Mouse (Mus musculus) E14TG2a.4 (cell line): ENCODE results near the gene Elavl4.

Experiments used
- H3K27me3 ChIP-seq: 2 replicates; pipeline ENCODE4 v1.6.1; 2014; ENCODE audit warnings: low read length, control low read depth; ENCODE audit not compliant: insufficient read depth
- H3K36me3 ChIP-seq: 2 replicates; pipeline ENCODE4 v1.6.1; 2014; ENCODE audit warnings: low read length, control low read depth; ENCODE audit not compliant: insufficient read depth
- H3K4me1 ChIP-seq: replicated peaks from 2 replicates; pipeline ENCODE4 v1.6.1; 2014; ENCODE audit warnings: low read depth, low read length, control low read depth
- H3K4me3 ChIP-seq: replicated peaks from 2 replicates; pipeline ENCODE4 v1.5.1; 2014; ENCODE audit warnings: mild to moderate bottlenecking, low read length
- H3K9me3 ChIP-seq: 2 replicates; pipeline ENCODE4 v1.6.1; 2014; ENCODE audit warnings: low read length, control low read depth
- CTCF ChIP-seq: conservative IDR thresholded peaks from 2 replicates; pipeline ENCODE4 v1.5.1; 2014; ENCODE audit warnings: low read length
- NANOG ChIP-seq: IDR thresholded peaks from 2 replicates; pipeline ENCODE4 v1.6.1; 2014; ENCODE audit warnings: borderline replicate concordance, low read length, mixed read lengths
- POU5F1 ChIP-seq: IDR thresholded peaks from 2 replicates; pipeline ENCODE4 v1.6.1; 2014; ENCODE audit warnings: low read length, borderline replicate concordance

Elavl4 gene

DNA sequence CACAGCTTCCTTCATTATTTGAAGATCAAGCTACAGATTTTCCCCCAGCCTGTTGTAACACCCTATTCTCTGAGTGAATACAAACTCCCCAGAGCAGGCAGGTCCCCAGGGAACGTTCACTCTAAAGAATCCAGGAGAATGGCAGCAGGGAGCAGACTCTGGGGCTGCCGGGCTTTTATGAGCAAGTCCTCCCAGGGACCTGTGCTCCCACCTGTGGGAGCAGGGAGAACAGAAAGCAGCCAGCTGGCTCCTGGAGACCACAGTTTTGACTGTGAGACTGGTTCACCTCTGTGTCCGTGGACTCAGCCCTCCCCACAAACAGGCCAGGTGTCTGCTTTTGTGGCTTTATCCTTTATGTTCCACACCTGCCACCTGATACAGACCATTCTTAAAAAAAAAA lies 134.2 kb downstream of the Elavl4 start:
- TF ChIP-seq CTCF (no peak), NANOG (no peak), POU5F1 (no peak)
- Histone ChIP-seq H3K9me3 (no peaks in the 10 kb centered on the region), H3K4me1 (no peaks in the 10 kb centered on the region), H3K4me3 (no peak overlapping the region), H3K36me3 (no peaks in the 10 kb centered on the region), H3K27me3 (no peaks in the 10 kb centered on the region)

DNA sequence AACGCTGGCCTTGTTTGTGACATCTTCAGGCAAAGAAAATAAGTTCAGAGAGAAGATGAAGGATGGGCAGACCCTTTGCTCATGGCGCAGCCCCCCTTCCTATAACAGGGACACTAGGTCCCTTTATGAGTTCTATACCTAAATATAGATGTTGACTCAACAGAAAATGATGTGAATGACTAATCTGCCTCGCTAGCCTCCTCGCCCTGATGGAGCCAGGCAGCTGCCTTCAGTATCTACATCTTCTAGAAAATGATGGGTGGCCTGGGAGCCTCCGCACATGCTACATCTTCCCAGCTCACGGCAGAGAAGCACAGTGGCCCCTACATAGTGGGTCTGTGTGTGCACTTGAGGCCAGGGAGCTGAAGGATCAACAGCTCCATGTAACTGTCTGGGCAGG lies 137.2 kb downstream of the Elavl4 start:
- H3K4me3 ChIP-seq: no peak overlapping the region

DNA sequence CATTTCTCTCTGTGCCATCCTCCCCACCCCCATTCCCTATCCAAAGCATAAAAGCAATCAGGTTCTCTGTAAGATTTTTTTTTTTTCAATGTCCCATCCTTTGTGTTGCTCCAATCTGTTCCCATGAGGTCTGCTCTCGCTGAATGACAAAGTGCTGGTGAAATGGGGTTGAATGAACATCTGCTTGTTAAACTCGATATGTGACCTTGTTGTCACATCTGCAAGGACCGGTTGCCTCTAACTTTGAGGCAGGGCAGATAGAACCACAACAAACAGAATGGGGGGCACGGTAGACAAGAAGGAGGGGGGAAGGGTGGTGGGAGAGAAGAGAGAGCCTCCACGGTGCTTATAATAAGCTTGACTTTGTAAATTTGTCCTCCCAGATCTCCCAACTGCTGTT lies 138.0 kb downstream of the Elavl4 start:
- no peaks in the 10 kb centered on the region for H3K27me3 ChIP-seq
- no peak for TF ChIP-seq CTCF
- no peak for TF ChIP-seq NANOG
- TF ChIP-seq POU5F1: no peak
- H3K36me3 ChIP-seq: no peaks in the 10 kb centered on the region
- no peaks in the 10 kb centered on the region for H3K9me3 ChIP-seq
- no peak overlapping the region for H3K4me3 ChIP-seq
- no peaks in the 10 kb centered on the region for H3K4me1 ChIP-seq

More for the DNA sequence above, 137.2 kb downstream of the Elavl4 start:
- Histone ChIP-seq H3K27me3 (no peaks in the 10 kb centered on the region), H3K9me3 (no peaks in the 10 kb centered on the region), H3K36me3 (no peaks in the 10 kb centered on the region), H3K4me1 (no peaks in the 10 kb centered on the region)
- no peak for TF ChIP-seq CTCF
- no peak for TF ChIP-seq POU5F1
- no peak for TF ChIP-seq NANOG

DNA sequence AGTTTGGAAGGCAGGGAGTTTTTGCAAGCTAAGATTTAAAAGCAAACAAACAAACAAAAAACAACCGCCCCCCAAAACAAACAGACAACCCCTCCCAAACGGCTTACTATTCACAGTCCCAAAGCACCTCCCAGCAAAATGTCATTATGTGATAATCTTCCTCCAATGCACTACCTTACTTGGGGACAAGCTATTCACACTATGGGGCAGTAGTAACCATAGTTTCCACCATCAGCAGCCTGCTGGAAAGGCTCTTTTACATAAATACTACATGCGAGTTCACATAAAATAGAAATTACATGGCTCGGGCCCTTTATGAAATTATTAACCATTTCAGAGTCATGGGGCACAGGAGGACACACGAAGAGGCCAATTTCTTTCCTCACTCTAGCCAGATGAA lies 141.5 kb downstream of the Elavl4 start:
- no peak for TF ChIP-seq NANOG
- no peak for TF ChIP-seq POU5F1
- no peak for TF ChIP-seq CTCF
- Histone ChIP-seq H3K9me3 (no peaks in the 10 kb centered on the region), H3K36me3 (no peaks in the 10 kb centered on the region), H3K4me3 (no peak overlapping the region), H3K27me3 (no peaks in the 10 kb centered on the region), H3K4me1 (no peaks in the 10 kb centered on the region)

DNA sequence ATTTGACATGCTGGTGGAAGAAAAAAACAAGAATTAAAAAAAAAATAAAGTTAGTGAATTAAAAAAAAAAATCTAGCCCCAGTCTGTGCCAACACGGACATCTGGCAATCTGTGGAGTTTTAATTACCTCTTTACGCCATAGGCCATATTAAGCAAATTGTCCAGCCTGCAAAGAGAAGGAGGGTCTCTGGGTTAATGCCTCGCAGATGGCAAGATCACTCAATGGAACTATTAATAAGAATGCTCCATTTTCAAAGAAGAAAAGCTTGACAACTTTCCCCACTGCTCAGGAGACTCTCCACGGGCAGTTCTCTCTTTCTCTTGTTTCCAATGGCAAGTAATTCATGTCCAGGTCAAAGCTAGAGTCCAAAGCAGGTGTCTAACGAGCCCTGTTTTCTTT lies 142.1 kb downstream of the Elavl4 start:
- H3K9me3 ChIP-seq: no peaks in the 10 kb centered on the region
- H3K4me3 ChIP-seq: no peak overlapping the region
- no peaks in the 10 kb centered on the region for H3K27me3 ChIP-seq
- no peaks in the 10 kb centered on the region for H3K4me1 ChIP-seq
- no peaks in the 10 kb centered on the region for H3K36me3 ChIP-seq
- TF ChIP-seq POU5F1 (no peak), NANOG (no peak), CTCF (no peak)

DNA sequence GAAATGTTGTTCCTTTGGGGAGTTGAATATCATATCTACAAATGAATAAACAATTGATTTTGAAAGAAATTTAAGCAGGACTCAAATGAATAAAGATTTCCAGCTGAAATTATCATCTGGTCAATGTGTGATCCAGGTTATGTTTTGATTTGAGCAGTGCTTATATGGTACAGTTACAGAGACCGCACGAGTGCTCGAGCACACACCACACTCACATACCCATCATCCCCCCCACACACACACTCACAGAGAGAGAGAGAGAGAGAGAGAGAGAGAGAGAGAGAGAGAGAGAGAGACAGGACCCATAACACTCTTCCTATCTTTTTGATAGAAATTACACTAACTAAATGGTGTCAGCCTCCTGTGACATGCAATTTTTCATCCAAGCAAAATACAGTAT lies 150.0 kb downstream of the Elavl4 start:
- Histone ChIP-seq H3K4me3 (no peak overlapping the region), H3K4me1 (no peaks in the 10 kb centered on the region), H3K27me3 (no peaks in the 10 kb centered on the region), H3K9me3 (0 out of 2 replicates have a peak, but pooled peaks cover 5% of the 10 kb centered on the region), H3K36me3 (no peaks in the 10 kb centered on the region)
- no peak for TF ChIP-seq POU5F1
- TF ChIP-seq CTCF: no peak
- TF ChIP-seq NANOG: no peak

DNA sequence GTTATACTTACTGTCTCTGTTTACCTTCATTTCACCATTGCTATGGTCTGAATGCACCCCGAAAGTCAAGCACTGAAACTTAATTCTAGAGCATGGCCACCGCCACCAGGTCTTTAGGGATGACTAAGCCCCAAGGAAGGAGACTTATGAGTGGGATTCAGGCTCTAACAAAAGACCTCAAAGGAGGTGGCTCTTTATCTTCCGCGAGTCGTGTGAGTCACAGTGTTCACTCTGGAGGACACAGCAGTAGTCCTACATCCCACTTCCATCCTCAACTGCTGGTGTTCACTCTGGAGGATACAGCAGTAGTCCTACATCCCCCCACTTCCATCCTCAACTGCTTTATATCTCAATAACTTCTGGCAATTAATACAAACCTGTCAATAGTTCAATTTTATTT lies 151.8 kb downstream of the Elavl4 start:
- TF ChIP-seq CTCF: no peak
- no peak overlapping the region for H3K4me3 ChIP-seq
- H3K36me3 ChIP-seq: no peaks in the 10 kb centered on the region
- no peaks in the 10 kb centered on the region for H3K27me3 ChIP-seq
- H3K4me1 ChIP-seq: no peaks in the 10 kb centered on the region
- 0 out of 2 replicates have a peak, but pooled peaks cover 5% of the 10 kb centered on the region for H3K9me3 ChIP-seq

DNA sequence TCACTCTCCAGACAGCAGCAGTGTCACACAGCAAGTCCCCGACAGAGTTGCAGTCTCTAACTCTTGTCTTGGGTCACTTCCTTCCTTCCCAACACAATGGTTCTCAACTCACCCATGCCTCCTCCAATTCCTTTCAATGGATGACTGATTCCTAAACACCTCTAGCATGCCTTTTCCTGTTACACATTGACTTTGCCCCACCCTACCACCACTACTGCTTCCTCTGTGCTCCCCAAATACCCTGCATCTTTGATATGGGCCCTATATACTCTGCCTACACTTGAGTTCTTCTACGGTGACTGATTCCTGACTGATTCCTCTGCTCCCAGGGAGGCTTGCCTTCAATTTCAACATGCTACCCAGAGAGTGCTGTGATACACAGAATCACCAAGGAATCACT lies 153.1 kb downstream of the Elavl4 start:
- no peaks in the 10 kb centered on the region for H3K27me3 ChIP-seq
- H3K9me3 ChIP-seq: 0 out of 2 replicates have a peak, but pooled peaks cover 5% of the 10 kb centered on the region
- no peak for TF ChIP-seq CTCF
- TF ChIP-seq POU5F1: no peak
- no peak for TF ChIP-seq NANOG
- no peaks in the 10 kb centered on the region for H3K4me1 ChIP-seq
- H3K36me3 ChIP-seq: no peaks in the 10 kb centered on the region
- no peak overlapping the region for H3K4me3 ChIP-seq

DNA sequence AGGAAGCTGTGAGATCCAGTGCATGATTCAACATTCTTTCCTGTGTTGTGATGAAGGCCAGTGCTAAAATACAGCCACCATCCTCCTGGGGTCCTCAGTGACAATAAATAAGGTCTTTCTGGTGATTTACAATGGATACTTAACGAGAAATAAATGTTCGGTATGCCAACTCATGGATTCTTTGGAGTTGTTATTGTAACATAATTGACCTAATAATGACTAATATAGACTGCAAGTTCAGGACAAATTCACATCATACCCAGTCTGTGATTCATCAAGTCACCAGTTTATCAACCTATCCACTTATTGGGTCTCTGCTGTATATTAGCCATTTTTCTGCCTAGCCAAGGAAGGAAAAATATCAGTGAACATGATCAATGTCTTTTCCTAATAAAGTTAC lies 174.4 kb downstream of the Elavl4 start:
- Histone ChIP-seq H3K27me3 (no peaks in the 10 kb centered on the region), H3K4me3 (no peak overlapping the region), H3K4me1 (no peaks in the 10 kb centered on the region), H3K36me3 (no peaks in the 10 kb centered on the region), H3K9me3 (no peaks in the 10 kb centered on the region)
- no peak for TF ChIP-seq POU5F1
- no peak for TF ChIP-seq CTCF
- TF ChIP-seq NANOG: no peak

DNA sequence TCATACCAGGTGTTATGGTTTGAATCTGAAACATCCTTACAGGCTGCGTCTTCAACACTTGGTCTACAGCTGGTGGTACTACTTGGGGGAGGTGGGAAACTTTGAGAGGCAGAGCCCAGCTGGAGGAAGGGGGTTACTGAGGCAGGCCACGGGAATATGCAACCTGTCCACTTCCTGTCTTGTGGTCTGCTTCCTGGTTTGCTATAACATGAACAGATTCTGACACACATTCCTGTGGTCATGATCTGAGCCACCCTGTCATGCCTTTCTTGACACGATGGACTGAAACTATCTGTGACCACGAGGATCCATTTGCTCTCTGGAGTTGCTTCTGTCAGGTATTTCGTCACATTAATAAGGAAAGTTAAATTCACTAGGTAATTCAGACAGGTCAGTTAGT lies 179.7 kb downstream of the Elavl4 start:
- Histone ChIP-seq H3K9me3 (no peaks in the 10 kb centered on the region), H3K36me3 (no peaks in the 10 kb centered on the region), H3K27me3 (no peaks in the 10 kb centered on the region), H3K4me1 (no peaks in the 10 kb centered on the region), H3K4me3 (no peak overlapping the region)
- TF ChIP-seq POU5F1 (no peak), CTCF (no peak), NANOG (no peak)
